Mouse (Mus musculus) lung, embryonic 14.5 days (tissue): ENCODE data around the gene Tmem256. TPM values are rescaled to one million over a fixed set of nuclear protein-coding genes. Genes with fewer than 3 reads are reported as not detected.

Experiments
- ATAC-seq: fragments of 200-750 bp; cut with Nextera tagmentation; 2 replicates; pipeline ENCODE4 v1.8.0; 2017; ENCODE audit warnings: mild to moderate bottlenecking, moderate TSS enrichment, moderate library complexity; ENCODE audit not compliant: insufficient read depth
- DNase-seq: peaks from one replicate; pipeline ENCODE4 v3.0.0-alpha.2; 2015
- H3K27ac ChIP-seq: fragments of 300-500 bp; sonication (generic); 2 replicates; pipeline ENCODE4 v1.5.1; 2014; ENCODE audit warnings: low read depth, mild to moderate bottlenecking, moderate library complexity
- H3K27me3 ChIP-seq: fragments of 300-500 bp; sonication (generic); 2 replicates; pipeline ENCODE4 v1.6.1; 2014; ENCODE audit warnings: low read length, control low read depth; ENCODE audit not compliant: insufficient read depth
- H3K36me3 ChIP-seq: fragments of 300-500 bp; sonication (generic); 2 replicates; pipeline ENCODE4 v1.6.1; 2014; ENCODE audit warnings: control low read depth; ENCODE audit not compliant: insufficient read depth
- H3K4me1 ChIP-seq: fragments of 300-500 bp; sonication (generic); 2 replicates; pipeline ENCODE4 v1.6.1; 2014; ENCODE audit warnings: antibody characterized with exemption, control low read depth; ENCODE audit not compliant: insufficient read depth
- H3K4me2 ChIP-seq: fragments of 300-500 bp; sonication (generic); 2 replicates; pipeline ENCODE4 v1.6.1; 2014; ENCODE audit warnings: mild to moderate bottlenecking
- H3K4me3 ChIP-seq: fragments of 300-500 bp; sonication (generic); 2 replicates; pipeline ENCODE4 v1.5.1; 2014; ENCODE audit warnings: low read depth, low read length
- H3K9ac ChIP-seq: fragments of 300-500 bp; sonication (generic); 2 replicates; pipeline ENCODE4 v1.6.1; 2014
- H3K9me3 ChIP-seq: fragments of 300-500 bp; sonication (generic); 2 replicates; pipeline ENCODE4 v1.6.1; 2016; ENCODE audit warnings: low read depth, low read length, control low read depth
- CTCF ChIP-seq: IDR thresholded peaks from 2 replicates; pipeline ENCODE4 v1.5.1; 2016; ENCODE audit warnings: antibody characterized with exemption, low read depth
- WGBS: fragments of 180-500 bp; shearing (Covaris S2); extraction: QIAGEN DNeasy Blood & Tissue Kit; methylation state at CpG from one replicate; pipeline ENCODE4 v1.1.7; 2014; 5-methylcytosine and 5-hydroxymethylcytosine counted together
- polyA plus RNA-seq: library from polyadenylated mRNA; unstranded; fragments of >200 nt; fragmentation: Nextera tagmentation; extraction: Ambion mirVana; gene quantifications from 2 replicates; pipeline ENCODE4 v1.2.1, GENCODE M21; 2014

The Tmem256 gene
- polyA plus RNA-seq, 1 experiment from 2014 or later = 443 TPM

DNA sequence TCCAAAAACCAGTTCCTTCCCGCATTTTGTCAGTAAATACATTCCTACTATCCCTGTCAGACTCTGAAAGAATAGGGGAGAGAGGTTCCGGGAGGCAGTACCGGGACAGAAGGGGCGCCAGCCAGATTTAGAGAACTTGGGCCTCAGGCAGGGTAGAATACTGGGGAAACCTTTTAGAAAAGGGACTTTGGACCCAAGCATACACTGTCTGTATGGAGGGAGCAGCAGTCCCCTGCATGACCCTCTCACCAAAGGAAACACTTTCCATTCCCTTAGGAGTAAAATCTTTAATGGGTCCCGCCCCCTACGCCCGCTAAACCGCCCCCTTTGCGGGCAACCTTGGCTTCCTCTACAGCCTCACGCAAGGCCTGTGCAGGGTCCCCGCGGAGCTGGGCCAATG, 35.0 kb upstream of the Tmem256 start:
- Histone ChIP-seq H3K9me3 (no peaks in the 10 kb centered on the region), H3K36me3 (no peaks in the 10 kb centered on the region), H3K27me3 (peaks cover 45% of the 10 kb centered on the region), H3K4me1 (peaks cover 40% of the 10 kb centered on the region), H3K27ac (0 out of 2 replicates have a peak overlapping the region, but pooled peaks have one; percentile 12), H3K9ac (peak overlapping the region; percentile 54), H3K4me3 (peak overlapping the region; percentile 52), H3K4me2 (peak overlapping the region; percentile 97)
- DNase-seq (no peak), ATAC-seq (peak; percentile 8; the same call in 1 of the 2 replicates)
- TF ChIP-seq CTCF = no peak
- 3% methylated on average over 12 of the region's 12 CpGs for WGBS

DNA sequence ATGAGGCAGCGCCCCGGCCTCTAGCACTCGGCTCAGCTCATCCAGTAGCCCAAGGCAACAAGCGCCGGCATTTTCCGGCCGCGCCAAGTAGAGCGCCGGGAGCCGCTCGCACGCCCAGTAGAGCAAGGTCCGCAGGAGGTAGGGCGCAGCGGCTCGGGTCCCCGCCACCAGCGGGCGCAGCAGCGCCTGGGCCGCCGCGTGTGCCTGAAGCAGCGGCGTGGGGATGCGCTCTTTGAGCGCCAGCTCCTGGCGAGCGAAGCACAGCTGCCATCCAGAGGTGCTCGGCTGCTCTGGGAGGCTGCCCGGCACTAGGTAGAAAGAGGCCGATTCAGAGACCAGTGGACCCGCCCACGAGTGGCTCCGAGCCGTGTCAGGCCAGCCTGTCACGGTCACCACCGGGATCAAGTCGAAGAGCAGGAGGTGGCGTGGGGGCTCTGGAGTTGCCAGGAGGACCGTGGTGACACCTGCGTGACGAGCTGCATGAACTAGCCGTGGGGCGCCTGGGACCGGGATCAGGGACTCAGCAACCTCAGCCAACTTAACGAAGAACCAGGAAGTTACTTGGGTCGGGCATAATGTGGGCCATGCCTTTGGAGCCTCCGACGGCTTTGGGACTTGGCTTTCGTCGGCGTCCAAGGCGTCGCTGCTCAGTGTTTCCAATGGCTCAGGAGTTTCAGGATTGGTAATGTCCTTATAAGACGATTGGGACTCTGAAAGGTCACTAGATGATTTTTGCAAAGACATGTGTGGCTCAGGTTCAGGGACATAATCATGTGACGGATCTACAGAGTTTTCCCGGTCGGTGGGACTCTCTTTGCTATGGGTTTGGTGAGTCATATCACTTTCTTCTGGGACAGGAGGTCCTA, 34.3 kb upstream of the Tmem256 start:
- peak overlapping the region; percentile 97 for H3K4me2 ChIP-seq
- 0 out of 2 replicates have a peak overlapping the region, but pooled peaks have one; percentile 6 for H3K27ac ChIP-seq
- TF ChIP-seq CTCF = peak; percentile 51
- peak overlapping the region; percentile 52 for H3K4me3 ChIP-seq
- H3K4me1 ChIP-seq = peaks cover 38% of the 10 kb centered on the region
- peaks cover 45% of the 10 kb centered on the region for H3K27me3 ChIP-seq
- H3K9ac ChIP-seq = peak overlapping the region; percentile 54
- H3K9me3 ChIP-seq = no peaks in the 10 kb centered on the region
- 2% methylated on average over 60 of the region's 60 CpGs for WGBS
- DNase-seq (peak; percentile 88), ATAC-seq (peak; percentile 62)
- no peaks in the 10 kb centered on the region for H3K36me3 ChIP-seq

DNA sequence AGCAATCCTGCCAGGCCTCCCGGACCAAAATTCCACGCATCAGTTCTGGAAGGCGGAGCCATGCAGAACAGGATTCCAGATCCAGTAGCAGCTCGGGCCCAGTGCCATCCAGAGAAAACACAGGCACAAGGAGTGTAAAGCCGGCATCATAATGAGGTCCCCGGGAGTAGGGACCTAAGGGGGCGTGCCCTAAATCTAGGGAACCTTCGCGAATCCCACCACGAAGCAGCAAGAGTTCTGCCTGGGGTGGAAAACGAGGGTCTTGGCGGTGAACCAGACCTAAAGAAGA, 33.7 kb upstream of the Tmem256 start:
- WGBS = 11% methylated on average over 12 of the region's 12 CpGs
- peaks cover 45% of the 10 kb centered on the region for H3K27me3 ChIP-seq
- DNase-seq = peak; percentile 34

DNA sequence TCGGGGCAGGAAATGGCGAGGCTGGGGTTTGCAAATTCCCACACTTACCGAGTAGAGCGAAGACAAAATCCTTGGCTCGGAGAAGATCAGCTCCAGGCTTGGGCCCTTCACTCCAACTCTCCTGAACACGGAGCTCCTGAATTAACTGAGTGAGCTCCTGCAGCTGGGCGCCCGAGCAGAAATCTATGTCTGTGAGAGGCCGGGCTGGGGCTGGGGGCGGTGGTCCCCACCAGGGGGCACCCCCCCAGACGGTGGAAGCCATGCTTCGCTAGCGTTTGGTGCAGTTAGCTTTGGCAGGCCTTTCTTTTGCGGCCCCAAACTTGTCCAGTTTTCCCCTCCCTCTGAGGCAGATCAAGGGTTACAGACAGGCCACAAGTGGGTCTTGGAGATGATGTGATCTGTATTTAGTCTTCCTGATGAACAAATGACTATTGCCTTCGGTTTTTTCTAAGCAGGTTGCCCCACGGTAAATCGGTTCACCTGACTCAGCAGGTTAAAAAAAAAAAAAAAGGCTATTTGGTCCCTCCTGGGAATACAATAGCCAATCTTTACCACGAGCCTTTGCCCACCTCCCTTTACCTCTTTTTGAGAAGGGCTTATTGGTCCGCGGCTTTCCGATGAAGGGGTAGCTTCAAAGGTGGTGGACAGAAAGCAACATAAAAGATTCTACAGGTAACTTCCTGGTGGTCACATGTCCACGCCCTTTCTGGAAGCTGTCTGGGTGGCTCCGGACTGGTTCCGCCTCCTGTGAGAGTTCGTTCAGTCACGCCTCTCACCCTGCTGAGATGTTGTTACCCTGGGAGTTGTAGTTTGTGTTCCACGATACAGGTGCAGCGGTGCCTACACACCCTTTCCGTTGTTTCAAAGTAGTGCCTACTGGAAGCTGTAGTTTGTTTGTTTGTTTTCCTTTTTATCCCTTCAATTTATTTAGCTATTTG, 33.1 kb upstream of the Tmem256 start, which contains the start of gene Tmem102:
Tmem102 (minus strand) TSS at position 653 of the 938 bp plus-strand sequence.
- Histone ChIP-seq H3K4me3 (peak within 1 kb of the TSS; percentile 52), H3K9me3 (no peaks in the 10 kb centered on the region), H3K36me3 (no peaks in the 10 kb centered on the region), H3K9ac (peak within 1 kb of the TSS; percentile 54), H3K27me3 (peaks cover 43% of the 10 kb centered on the region), H3K4me1 (peaks cover 30% of the 10 kb centered on the region), H3K4me2 (peak within 1 kb of the TSS; percentile 97), H3K27ac (no peak within 1 kb of the TSS)
- TF ChIP-seq CTCF = no peak
- no peak for ATAC-seq
- WGBS = 9% methylated on average over 29 of the region's 29 CpGs
- DNase-seq = peak; percentile 39

More for the DNA sequence above, 33.7 kb upstream of the Tmem256 start:
- no peak overlapping the region for H3K27ac ChIP-seq
- no peak for TF ChIP-seq CTCF
- peak overlapping the region; percentile 54 for H3K9ac ChIP-seq
- H3K36me3 ChIP-seq = no peaks in the 10 kb centered on the region
- H3K4me3 ChIP-seq = peak overlapping the region; percentile 52
- H3K9me3 ChIP-seq = no peaks in the 10 kb centered on the region
- H3K4me1 ChIP-seq = peaks cover 32% of the 10 kb centered on the region
- no peak for ATAC-seq
- peak overlapping the region; percentile 97 for H3K4me2 ChIP-seq

DNA sequence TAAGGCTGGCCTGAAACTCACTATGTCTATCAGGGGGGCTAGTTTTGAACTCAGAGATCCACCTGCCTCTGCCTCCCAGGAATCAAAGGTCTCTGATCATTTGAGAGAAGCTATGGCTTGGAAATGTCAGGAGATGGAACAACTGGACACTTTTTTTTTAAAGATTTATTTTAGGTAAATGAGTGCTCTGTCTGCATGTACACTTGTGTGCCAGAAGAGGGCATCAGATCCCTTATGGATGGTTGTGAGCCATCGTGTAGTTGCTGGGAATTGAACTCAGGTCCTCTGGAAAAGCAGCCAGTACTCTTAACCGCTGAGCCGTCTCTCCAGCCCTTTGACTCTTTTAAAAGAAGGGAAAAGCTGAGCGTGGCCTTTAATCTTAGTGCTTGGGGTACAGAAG, 31.9 kb upstream of the Tmem256 start:
- Histone ChIP-seq H3K4me3 (no peak overlapping the region), H3K27me3 (peaks cover 39% of the 10 kb centered on the region), H3K4me1 (peaks cover 25% of the 10 kb centered on the region), H3K4me2 (no peak overlapping the region), H3K9me3 (no peaks in the 10 kb centered on the region), H3K27ac (no peak overlapping the region), H3K9ac (no peak overlapping the region), H3K36me3 (no peaks in the 10 kb centered on the region)
- ATAC-seq = no peak
- WGBS = 79% methylated on average over 4 of the region's 4 CpGs
- peak; percentile 36; the same call in 1 of the 2 replicates for TF ChIP-seq CTCF
- no peak for DNase-seq

DNA sequence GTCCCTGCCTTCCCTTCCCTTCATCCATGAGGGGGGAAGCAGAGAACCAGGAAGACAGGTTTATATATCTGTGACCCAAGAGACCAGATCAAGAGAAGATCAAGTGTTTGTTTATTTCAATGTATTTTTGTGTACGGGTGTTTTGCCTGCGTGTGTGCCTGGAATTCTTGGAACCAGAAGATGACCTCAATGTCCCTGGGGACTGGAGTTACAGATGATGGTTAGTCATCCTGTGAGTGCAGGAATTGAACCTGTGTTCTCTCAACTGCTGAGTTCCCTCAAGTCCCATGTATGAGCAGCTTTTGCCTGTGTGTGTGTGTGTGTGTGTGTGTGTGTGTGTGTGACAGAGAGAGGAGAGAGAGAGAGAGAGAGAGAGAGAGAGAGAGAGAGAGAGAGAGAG, 30.7 kb upstream of the Tmem256 start:
- Histone ChIP-seq H3K9me3 (no peaks in the 10 kb centered on the region), H3K9ac (no peak overlapping the region), H3K4me2 (no peak overlapping the region), H3K27me3 (peaks cover 27% of the 10 kb centered on the region), H3K4me1 (peaks cover 18% of the 10 kb centered on the region), H3K27ac (no peak overlapping the region), H3K36me3 (no peaks in the 10 kb centered on the region), H3K4me3 (no peak overlapping the region)
- DNase-seq (no peak), ATAC-seq (no peak)
- 58% methylated on average over 2 of the region's 2 CpGs for WGBS
- no peak for TF ChIP-seq CTCF
